Mouse (Mus musculus): ENCODE measurements around the gene Tectb. TPM values are rescaled to one million over a fixed set of nuclear protein-coding genes. Genes with fewer than 3 reads are reported as not detected.

Gene Tectb
- polyA plus RNA-seq, 1 experiment from 2014 or later = 0.15 TPM

- Histone ChIP-seq H3K4me2 (replicated peaks) (no peak overlapping the region), H3K9ac (no peak overlapping the region), H3K9me3 (no peaks in the 10 kb centered on the region), H3K27me3 (no peaks in the 10 kb centered on the region), H3K4me1 (no peaks in the 10 kb centered on the region), H3K36me3 (no peaks in the 10 kb centered on the region), H3K27ac (no peak overlapping the region), H3K4me3 (no peak overlapping the region)
- WGBS = 44% methylated on average over 2 of the region's 2 CpGs
- ATAC-seq (ENCODE audit: insufficient number of reproducible peaks, insufficient read depth, low FRiP score, low TSS enrichment) = no peak
Observed at GRCm38 (mm10) chr19:55236026-55236425, 55.5 kb downstream of the Tectb start.

- Histone ChIP-seq H3K4me3 (no peak overlapping the region), H3K4me1 (no peaks in the 10 kb centered on the region), H3K36me3 (no peaks in the 10 kb centered on the region), H3K27ac (no peak overlapping the region), H3K27me3 (no peaks in the 10 kb centered on the region), H3K9me3 (no peaks in the 10 kb centered on the region), H3K4me2 (replicated peaks) (no peak overlapping the region), H3K9ac (no peak overlapping the region)
- ATAC-seq (ENCODE audit: insufficient number of reproducible peaks, insufficient read depth, low FRiP score, low TSS enrichment) = no peak
- WGBS = 85% methylated on average over 5 of the region's 5 CpGs
Observed at GRCm38 (mm10) chr19:55236564-55236963, 56.0 kb downstream of the Tectb start.

- 74% methylated on average over 6 of the region's 6 CpGs for WGBS
- no peak overlapping the region for H3K4me2 ChIP-seq (replicated peaks)
- 0 out of 2 replicates have a peak, but pooled peaks cover 2% of the 10 kb centered on the region for H3K4me1 ChIP-seq
- H3K36me3 ChIP-seq = no peaks in the 10 kb centered on the region
- no peak for ATAC-seq (ENCODE audit: insufficient number of reproducible peaks, insufficient read depth, low FRiP score, low TSS enrichment)
- H3K4me3 ChIP-seq = no peak overlapping the region
- H3K9me3 ChIP-seq = no peaks in the 10 kb centered on the region
- H3K27ac ChIP-seq = no peak overlapping the region
- H3K9ac ChIP-seq = no peak overlapping the region
- no peaks in the 10 kb centered on the region for H3K27me3 ChIP-seq
Observed at GRCm38 (mm10) chr19:55239766-55240426, 59.4 kb downstream of the Tectb start.

GRCm38 (mm10) chr19:55241186-55241645 lies 60.7 kb downstream of the Tectb start, which contains the start of gene Gucy2g:
Gene Gucy2g (minus strand): TSS chr19:55241236.
- no peak for ATAC-seq (ENCODE audit: insufficient number of reproducible peaks, insufficient read depth, low FRiP score, low TSS enrichment)
- no peaks in the 10 kb centered on the region for H3K9me3 ChIP-seq
- WGBS = 77% methylated on average over 6 of the region's 6 CpGs
- H3K4me3 ChIP-seq = no peak within 1 kb of the TSS
- no peak within 1 kb of the TSS for H3K27ac ChIP-seq
- no peak within 1 kb of the TSS for H3K9ac ChIP-seq
- H3K36me3 ChIP-seq = no peaks in the 10 kb centered on the region
- no peaks in the 10 kb centered on the region for H3K27me3 ChIP-seq
- 0 out of 2 replicates have a peak, but pooled peaks cover 7% of the 10 kb centered on the region for H3K4me1 ChIP-seq
- H3K4me2 ChIP-seq (replicated peaks) = no peak within 1 kb of the TSS

- no peak overlapping the region for H3K9ac ChIP-seq
- H3K9me3 ChIP-seq = no peaks in the 10 kb centered on the region
- H3K27ac ChIP-seq = no peak overlapping the region
- no peaks in the 10 kb centered on the region for H3K27me3 ChIP-seq
- no peaks in the 10 kb centered on the region for H3K36me3 ChIP-seq
- WGBS = 13% methylated on average over 7 of the region's 7 CpGs
- no peak overlapping the region for H3K4me3 ChIP-seq
- ATAC-seq (ENCODE audit: insufficient number of reproducible peaks, insufficient read depth, low FRiP score, low TSS enrichment) = no peak
- no peak overlapping the region for H3K4me2 ChIP-seq (replicated peaks)
- 0 out of 2 replicates have a peak, but pooled peaks cover 7% of the 10 kb centered on the region for H3K4me1 ChIP-seq
Observed at GRCm38 (mm10) chr19:55244791-55245231, 64.3 kb downstream of the Tectb start.

Small RNA genes within 50 kb of the gene (microRNA-seq; reads per million reads assigned to microRNA genes)
- not detected for gene Mir6715

Other genes starting within 250 kb of the Tectb start
- gene Gpam, start 53.5 kb upstream of the Tectb start, polyA plus RNA-seq (2016; fragmentation: Nextera tagmentation; extraction: Ambion mirVana) = 18.0 and 18.5 TPM in 2 replicates
- gene Gucy2g, start 60.5 kb downstream of the Tectb start, polyA plus RNA-seq (2016; fragmentation: Nextera tagmentation; extraction: Ambion mirVana) = not detected in 2 replicates
- gene Acsl5, start 71.2 kb downstream of the Tectb start, polyA plus RNA-seq (2016; fragmentation: Nextera tagmentation; extraction: Ambion mirVana) = 24.2 and 26.3 TPM in 2 replicates
- gene Zdhhc6, start 135.3 kb downstream of the Tectb start, polyA plus RNA-seq (2016; fragmentation: Nextera tagmentation; extraction: Ambion mirVana) = 96.8 and 97.2 TPM in 2 replicates
- gene Vti1a, start 135.6 kb downstream of the Tectb start, polyA plus RNA-seq (2016; fragmentation: Nextera tagmentation; extraction: Ambion mirVana) = 31.2 and 31.8 TPM in 2 replicates